Mouse (Mus musculus): Measurements from ENCODE around the gene Plekhg4.

Plekhg4 gene

DNA sequence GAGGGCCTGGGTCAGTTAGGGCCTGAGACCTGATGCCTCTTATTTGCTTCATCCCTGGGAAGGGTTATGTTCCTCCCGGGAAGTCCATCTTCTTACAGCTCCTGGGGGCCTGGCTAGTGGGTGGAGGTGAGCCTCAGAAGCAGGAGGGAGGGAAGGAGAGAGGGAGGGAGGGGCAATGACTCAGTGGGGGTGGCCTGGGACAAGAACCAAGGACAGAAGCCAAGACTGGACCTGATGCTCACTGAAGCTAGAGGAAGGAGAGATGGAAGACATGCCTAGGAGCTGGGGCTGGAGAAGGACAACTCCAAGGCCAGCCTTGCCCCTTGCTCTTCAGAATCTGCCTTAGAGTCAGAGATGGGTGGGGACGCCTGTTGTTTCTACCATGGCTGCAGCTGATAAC, at the start of gene Plekhg4:
TSS of gene Plekhg4 (plus strand) at position 243 of the 400 bp plus-strand sequence.
- DNase-seq: no peak

GRCm38 (mm10) chr8:105325641-105326093, 47.4 kb upstream of the Plekhg4 start:
- no peak for DNase-seq

GRCm38 (mm10) chr8:105326141-105326672, 46.9 kb upstream of the Plekhg4 start, which contains the start of the genes Lrrc29 and Tmem208:
Gene Lrrc29 (minus strand): TSS chr8:105326278.
Gene Tmem208 (plus strand): TSS chr8:105326354.
- DNase-seq: peak; percentile 97 to 98

GRCm38 (mm10) chr8:105326968-105327367, 46.1 kb upstream of the Plekhg4 start:
- DNase-seq: no peak

DNA sequence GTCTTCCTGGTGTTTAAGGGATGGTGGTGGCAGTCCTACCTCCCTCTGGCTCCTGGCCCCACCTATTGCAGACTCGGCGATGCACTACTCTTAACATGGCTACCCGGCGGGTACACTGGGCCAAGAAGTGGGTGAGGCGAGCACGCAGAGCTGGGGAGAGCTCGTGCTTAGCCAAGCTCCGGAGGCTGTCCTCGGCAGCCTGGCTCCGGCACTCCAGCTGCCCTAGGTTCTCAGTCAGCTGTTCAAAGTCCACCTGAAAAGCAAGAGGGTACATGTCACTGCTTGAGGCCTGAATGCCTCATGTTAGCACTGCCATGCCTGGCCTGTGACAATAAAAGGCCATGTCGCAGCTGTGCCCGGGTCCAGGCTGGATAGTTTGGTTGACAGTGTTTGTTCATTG, 42.7 kb upstream of the Plekhg4 start:
- no peak for DNase-seq

- DNase-seq: no peak
Measured at GRCm38 (mm10) chr8:105331469-105331868, 41.6 kb upstream of the Plekhg4 start.

GRCm38 (mm10) chr8:105331931-105332330, 41.1 kb upstream of the Plekhg4 start:
- DNase-seq: no peak

- DNase-seq: no peak
Measured at GRCm38 (mm10) chr8:105332523-105332922, 40.6 kb upstream of the Plekhg4 start.

GRCm38 (mm10) chr8:105336373-105337130, 36.5 kb upstream of the Plekhg4 start:
- DNase-seq: no peak

GRCm38 (mm10) chr8:105338992-105339391, 34.1 kb upstream of the Plekhg4 start:
- DNase-seq: no peak

- no peak for DNase-seq
Measured at GRCm38 (mm10) chr8:105339886-105340635, 33.0 kb upstream of the Plekhg4 start.

- DNase-seq: no peak
Measured at GRCm38 (mm10) chr8:105341399-105341798, 31.7 kb upstream of the Plekhg4 start.

GRCm38 (mm10) chr8:105342768-105343167, 30.3 kb upstream of the Plekhg4 start:
- DNase-seq: no peak

- no peak for DNase-seq
Measured at GRCm38 (mm10) chr8:105343791-105344574, 29.1 kb upstream of the Plekhg4 start.

- no peak for DNase-seq
Measured at GRCm38 (mm10) chr8:105345061-105345975, 27.8 kb upstream of the Plekhg4 start.

DNA sequence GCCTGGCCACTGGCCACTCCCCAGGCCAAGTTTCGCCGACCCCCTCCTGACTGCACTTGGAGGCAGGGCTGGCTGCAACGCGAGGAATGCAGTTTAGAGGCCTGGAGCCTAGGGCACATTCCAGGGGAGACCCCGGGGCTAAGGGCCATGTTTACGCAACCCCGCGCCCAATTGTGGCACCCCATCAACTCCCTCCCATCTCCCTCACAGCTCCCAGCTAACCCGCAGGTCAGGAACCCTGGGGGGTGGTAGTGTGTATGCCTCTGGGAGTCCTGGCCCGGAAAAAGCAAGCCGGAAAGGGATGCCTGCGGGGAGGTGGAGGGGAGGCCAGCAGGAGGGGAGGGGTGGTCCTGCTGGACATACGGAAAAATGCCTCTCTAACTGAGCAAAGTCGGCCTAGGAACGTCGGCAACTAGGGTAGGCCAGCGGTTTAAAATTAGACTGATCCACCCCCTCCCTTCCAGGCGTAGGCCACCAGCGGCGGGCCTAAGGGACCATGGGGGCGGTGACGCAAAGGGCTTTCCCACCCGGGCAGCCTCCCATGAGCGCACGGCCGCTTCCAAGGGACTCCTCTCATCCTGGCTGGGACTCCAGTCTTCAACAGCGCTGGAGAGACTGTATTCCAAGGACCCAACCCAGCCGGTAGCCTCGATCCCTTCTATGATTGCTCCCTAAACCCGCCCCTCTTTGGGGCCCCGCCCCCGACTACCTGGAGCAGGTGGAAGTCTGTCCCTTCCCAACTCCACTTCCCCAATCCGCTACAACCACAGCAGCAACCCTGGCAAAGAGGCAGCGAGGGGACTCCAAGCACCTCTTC, 26.3 kb upstream of the Plekhg4 start:
- DNase-seq: no peak

- peak; percentile 89 to 91 for DNase-seq
Measured at GRCm38 (mm10) chr8:105347428-105348221, 25.4 kb upstream of the Plekhg4 start, which contains the start of gene Fhod1. Gene Fhod1 (minus strand): TSS chr8:105347953.

DNA sequence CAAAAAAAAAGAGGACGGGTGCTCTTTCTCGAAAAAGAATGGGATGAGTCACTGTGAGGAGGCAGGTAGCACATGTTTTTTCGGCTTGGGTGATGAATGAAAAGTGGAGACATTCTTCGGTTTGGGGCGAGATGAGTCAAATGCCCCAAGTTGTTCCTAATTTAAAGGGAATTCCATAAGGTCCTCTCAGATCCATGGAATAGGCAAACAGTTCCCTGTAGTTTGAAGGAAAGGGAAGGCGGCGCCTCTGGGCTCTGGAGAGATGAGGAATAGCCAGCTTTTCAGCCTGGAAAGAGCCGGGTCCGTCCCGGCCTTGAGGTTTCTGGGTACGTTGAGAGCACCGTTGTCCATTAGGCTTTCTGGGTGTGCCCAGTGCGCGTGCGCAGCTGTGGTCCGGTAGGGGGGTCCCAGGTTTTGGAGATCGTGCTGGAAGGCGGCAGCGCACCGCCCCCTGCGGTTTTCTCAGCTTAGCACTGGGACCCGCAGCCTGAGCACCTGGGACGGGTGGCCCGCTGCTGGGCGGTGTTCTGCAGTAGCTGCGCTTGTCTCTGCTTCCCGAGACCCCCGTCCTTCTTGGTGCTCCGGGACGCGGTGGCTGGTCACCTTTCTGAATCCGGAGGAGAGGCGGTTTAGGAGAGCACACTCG, 24.5 kb upstream of the Plekhg4 start, which contains the start of gene Slc9a5:
TSS of gene Slc9a5 (plus strand) at position 394 of the 646 bp plus-strand sequence.
- peak; percentile 67 to 68 for DNase-seq

Data from cerebellum, postnatal 36 days (tissue).